Mouse (Mus musculus) liver, embryonic 14.5 days (tissue): ENCODE results near the gene Fbxw4.

ENCODE experiments used
- CTCF ChIP-seq: IDR thresholded peaks from 2 replicates; pipeline ENCODE4 v1.5.1; 2016; ENCODE audit warnings: antibody characterized with exemption, low read depth, control low read depth
- EP300 ChIP-seq: IDR thresholded peaks from 2 replicates; pipeline ENCODE4 v1.6.1; 2016; ENCODE audit warnings: antibody characterized with exemption, low read depth

- TF ChIP-seq CTCF, result no peak
- no peak for TF ChIP-seq EP300
These were observed 85.0 kb downstream of the Fbxw4 start for GRCm38 (mm10) chr19:45574941-45575631.
